Mouse (Mus musculus): ENCODE data around the gene Prkce. TPM values are rescaled to one million over a fixed set of nuclear protein-coding genes. Genes with fewer than 3 reads are reported as not detected.

Gene Prkce
- polyA plus RNA-seq, 1 experiment from 2014 or later, result 6.8 TPM

DNA sequence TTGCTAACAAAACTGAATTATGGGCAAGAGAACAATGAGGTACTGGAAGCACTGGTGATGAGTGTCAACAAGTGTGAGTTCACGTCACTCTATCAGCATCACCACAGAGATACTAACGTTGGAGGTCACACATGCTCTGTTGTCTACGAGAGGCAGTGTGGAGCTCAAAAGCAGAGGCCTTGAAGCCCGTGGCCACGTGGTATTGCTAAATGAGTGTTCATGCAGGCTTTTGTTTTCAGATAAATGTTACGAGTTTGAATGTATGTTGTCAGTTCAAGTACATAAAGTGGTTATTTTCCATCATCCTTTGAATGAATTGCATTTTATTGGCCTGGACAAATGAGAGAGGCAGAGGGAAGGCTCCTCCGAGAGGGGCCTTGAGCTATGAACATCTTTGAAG is 276.3 kb downstream of the Prkce start:
- H3K27me3 ChIP-seq, result no peaks in the 10 kb centered on the region
- 81% methylated on average over 7 of the region's 7 CpGs for WGBS

DNA sequence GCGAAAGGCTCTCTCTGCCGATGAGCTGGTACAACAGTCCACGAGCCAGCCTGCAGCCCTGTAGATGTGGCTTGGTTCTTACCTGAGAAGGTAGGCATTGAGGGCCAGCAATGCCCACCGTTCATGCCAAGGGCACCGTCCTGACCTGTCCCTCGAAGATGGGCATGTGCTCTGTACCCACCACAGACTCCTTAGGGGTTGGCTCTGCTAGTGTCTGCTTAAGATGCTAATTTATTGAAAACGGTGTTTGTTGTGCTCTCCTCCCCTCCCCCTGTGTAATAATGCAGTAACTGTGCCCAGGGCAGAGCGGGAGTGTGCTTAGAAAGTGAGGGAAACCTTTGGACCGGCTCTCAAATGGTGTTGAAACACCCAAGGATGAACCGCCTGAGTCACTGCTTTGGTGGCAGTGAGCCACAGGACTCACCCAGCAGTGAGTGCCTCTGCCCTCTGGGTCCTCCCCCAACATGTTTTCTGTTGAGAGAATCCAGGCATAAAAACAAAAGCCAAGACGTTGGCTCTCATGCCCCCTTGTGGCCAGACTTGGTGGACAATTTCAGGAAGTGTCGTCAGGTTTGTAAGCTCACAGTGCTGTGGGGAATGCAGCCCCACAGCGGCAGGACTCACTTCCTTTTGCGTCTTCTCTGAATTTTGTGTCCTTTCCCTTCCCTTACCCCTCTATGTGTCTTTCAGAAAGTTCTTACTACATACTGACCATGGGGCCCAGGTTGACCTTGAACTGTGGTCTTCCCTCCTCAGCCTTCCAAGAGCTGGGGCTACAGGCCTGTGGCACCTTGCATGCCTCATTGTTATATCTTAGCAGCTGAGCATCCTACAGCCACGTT is 277.2 kb downstream of the Prkce start:
- H3K36me3 ChIP-seq, result no peaks in the 10 kb centered on the region
- H3K27ac ChIP-seq, result peak overlapping the region; percentile 39; the same call in 1 of the 2 replicates
- peak overlapping the region; percentile 45 for H3K4me2 ChIP-seq
- H3K27me3 ChIP-seq, result no peaks in the 10 kb centered on the region
- peak; percentile 92 for ATAC-seq (replicated peaks; ENCODE audit: low FRiP score)
- no peak overlapping the region for H3K4me3 ChIP-seq (replicated peaks)
- 36% methylated on average over 15 of the region's 15 CpGs for WGBS
- H3K4me1 ChIP-seq, result peaks cover 10% of the 10 kb centered on the region
- H3K9me3 ChIP-seq (replicated peaks), result no peaks in the 10 kb centered on the region
- peak overlapping the region; percentile 14; the same call in 1 of the 2 replicates for H3K9ac ChIP-seq

More for the DNA sequence above, 276.3 kb downstream of the Prkce start:
- no peak overlapping the region for H3K9ac ChIP-seq
- no peaks in the 10 kb centered on the region for H3K9me3 ChIP-seq (replicated peaks)
- no peak for ATAC-seq (replicated peaks; ENCODE audit: low FRiP score)
- H3K36me3 ChIP-seq, result no peaks in the 10 kb centered on the region
- peaks cover 10% of the 10 kb centered on the region for H3K4me1 ChIP-seq
- H3K4me2 ChIP-seq, result no peak overlapping the region
- H3K27ac ChIP-seq, result no peak overlapping the region
- no peak overlapping the region for H3K4me3 ChIP-seq (replicated peaks)

DNA sequence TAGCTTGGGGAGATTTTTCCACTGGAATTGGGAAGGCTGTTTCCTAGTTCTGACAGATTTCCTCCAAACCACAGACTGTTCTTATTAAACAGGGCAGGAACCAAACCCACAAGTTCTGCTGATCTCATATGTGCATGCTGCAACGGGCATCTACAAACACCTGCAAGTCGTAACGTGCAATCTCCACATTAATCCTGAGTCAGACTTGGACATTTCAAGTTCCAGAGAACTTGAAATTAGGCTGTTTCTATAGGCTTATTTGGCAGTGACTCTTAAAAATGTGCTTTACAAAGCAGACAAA is 277.8 kb downstream of the Prkce start:
- peaks cover 10% of the 10 kb centered on the region for H3K4me1 ChIP-seq
- no peak overlapping the region for H3K4me2 ChIP-seq
- no peak overlapping the region for H3K4me3 ChIP-seq (replicated peaks)
- H3K27me3 ChIP-seq, result no peaks in the 10 kb centered on the region
- H3K36me3 ChIP-seq, result no peaks in the 10 kb centered on the region
- H3K9me3 ChIP-seq (replicated peaks), result no peaks in the 10 kb centered on the region
- H3K9ac ChIP-seq, result no peak overlapping the region
- no peak for ATAC-seq (replicated peaks; ENCODE audit: low FRiP score)
- 0 out of 2 replicates have a peak overlapping the region, but pooled peaks have one; percentile 13 for H3K27ac ChIP-seq
- WGBS, result 78% methylated on average over 3 of the region's 3 CpGs

DNA sequence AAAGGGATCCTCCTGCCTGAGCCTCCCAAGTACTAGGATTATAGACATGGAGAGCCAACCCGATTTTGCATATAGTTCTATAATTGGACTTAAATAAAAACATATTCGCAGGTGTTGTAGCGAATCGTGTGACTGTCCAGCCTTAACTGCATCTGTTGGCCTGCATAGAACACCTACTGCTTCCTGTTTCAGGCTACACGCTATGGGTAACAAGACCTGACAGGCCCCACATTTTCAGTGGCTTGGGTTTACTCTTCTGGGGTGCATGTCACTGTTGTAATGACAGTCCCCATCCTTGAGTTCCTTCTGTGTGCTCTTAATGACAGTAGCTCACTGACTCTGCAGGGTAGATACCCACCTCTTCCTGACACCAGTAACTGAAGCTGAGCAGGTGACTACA is 278.3 kb downstream of the Prkce start:
- Histone ChIP-seq H3K9me3 (replicated peaks) (no peaks in the 10 kb centered on the region), H3K27me3 (no peaks in the 10 kb centered on the region), H3K4me2 (no peak overlapping the region), H3K9ac (no peak overlapping the region), H3K36me3 (no peaks in the 10 kb centered on the region), H3K27ac (no peak overlapping the region), H3K4me3 (replicated peaks) (no peak overlapping the region), H3K4me1 (peaks cover 10% of the 10 kb centered on the region)
- no peak for ATAC-seq (replicated peaks; ENCODE audit: low FRiP score)
- WGBS, result 92% methylated on average over 5 of the region's 5 CpGs

DNA sequence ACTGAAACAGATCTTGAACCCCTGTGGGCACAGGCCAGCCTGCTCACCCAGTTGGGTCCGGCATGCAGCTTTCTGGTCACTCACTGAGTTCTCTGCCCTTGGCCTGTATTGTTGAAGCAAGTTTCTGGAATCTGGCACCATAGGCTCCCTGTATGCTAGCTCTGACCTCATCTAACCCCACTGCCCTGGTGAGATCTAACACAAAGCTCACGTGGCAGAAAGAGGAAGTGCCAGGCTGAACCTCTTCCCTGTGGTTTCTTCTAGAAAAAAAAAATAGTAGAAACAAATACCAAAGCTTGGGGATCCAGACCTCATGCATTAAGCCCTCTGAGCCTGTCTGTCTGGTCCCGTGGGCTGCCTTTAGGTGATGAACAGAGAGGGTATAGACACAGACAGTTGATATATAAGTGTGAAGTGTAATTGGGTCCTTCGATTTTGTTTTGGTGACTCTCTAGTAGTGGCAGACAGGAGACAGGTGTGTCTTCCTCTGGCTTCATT is 279.6 kb downstream of the Prkce start:
- Histone ChIP-seq H3K27me3 (no peaks in the 10 kb centered on the region), H3K9ac (no peak overlapping the region), H3K27ac (no peak overlapping the region), H3K36me3 (no peaks in the 10 kb centered on the region), H3K4me1 (peaks cover 10% of the 10 kb centered on the region), H3K9me3 (replicated peaks) (no peaks in the 10 kb centered on the region), H3K4me2 (no peak overlapping the region), H3K4me3 (replicated peaks) (no peak overlapping the region)
- 76% methylated on average over 4 of the region's 4 CpGs for WGBS
- no peak for ATAC-seq (replicated peaks; ENCODE audit: low FRiP score)

DNA sequence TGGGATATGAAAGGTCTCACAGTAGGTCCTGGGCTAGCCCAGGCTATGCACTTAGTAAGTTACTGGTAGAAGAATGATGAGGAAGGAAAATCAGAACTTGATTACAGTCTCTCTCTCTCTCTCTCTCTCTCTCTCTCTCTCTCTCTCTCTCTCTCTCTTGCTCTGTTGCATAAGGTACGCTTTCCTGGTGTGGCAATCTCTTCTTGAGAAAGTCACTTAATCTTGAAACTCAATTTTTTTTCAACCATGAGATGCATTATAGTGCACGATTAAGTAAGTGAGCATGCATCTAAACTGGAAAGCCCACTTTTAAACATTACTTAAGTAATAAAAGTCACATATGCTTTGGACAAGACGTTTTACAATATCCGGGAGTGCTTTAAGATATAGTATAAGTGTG is 285.3 kb downstream of the Prkce start:
- no peak overlapping the region for H3K4me3 ChIP-seq (replicated peaks)
- H3K9ac ChIP-seq, result no peak overlapping the region
- ATAC-seq (replicated peaks; ENCODE audit: low FRiP score), result no peak
- no peaks in the 10 kb centered on the region for H3K9me3 ChIP-seq (replicated peaks)
- H3K27me3 ChIP-seq, result no peaks in the 10 kb centered on the region
- 87% methylated on average over 4 of the region's 4 CpGs for WGBS
- H3K27ac ChIP-seq, result no peak overlapping the region
- H3K4me1 ChIP-seq, result no peaks in the 10 kb centered on the region
- no peak overlapping the region for H3K4me2 ChIP-seq
- no peaks in the 10 kb centered on the region for H3K36me3 ChIP-seq

DNA sequence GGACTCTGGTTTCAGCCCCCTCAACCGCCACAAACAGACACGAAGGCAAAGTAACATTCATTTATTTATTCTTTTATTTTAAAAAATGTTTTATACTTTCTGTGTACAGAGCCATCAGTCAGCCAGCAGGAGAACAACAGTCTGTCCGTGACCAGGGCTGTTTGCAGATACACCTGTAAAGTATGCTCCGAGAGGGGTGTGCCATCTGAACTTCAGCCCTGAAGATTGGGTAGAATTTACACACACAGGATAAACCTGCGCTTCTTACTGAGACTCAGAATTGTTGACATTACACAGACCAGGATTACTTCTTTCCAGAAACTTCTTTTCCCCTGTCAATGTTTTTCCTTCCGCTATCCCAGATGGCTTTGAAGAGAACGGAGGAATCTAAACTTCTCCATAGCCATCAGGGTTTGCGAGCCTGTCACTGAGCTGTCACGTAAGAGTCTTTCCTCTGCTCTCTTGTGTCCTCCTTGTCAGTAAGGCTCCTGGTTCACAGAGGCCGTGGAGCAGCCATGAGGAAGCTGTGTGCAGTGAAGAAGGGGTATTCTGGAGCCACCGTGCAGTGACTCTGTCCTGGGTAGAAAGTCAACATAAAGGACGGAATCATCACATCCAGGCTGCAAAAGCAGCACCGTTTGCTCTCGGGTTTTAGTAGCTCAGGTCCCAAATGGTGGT is 286.2 kb downstream of the Prkce start:
- no peaks in the 10 kb centered on the region for H3K27me3 ChIP-seq
- no peak overlapping the region for H3K4me3 ChIP-seq (replicated peaks)
- no peaks in the 10 kb centered on the region; the same call in 1 of the 2 replicates for H3K4me1 ChIP-seq
- H3K4me2 ChIP-seq, result no peak overlapping the region
- no peak for ATAC-seq (replicated peaks; ENCODE audit: low FRiP score)
- 79% methylated on average over 14 of the region's 14 CpGs for WGBS
- H3K36me3 ChIP-seq, result no peaks in the 10 kb centered on the region
- no peaks in the 10 kb centered on the region for H3K9me3 ChIP-seq (replicated peaks)
- H3K27ac ChIP-seq, result no peak overlapping the region
- no peak overlapping the region for H3K9ac ChIP-seq

DNA sequence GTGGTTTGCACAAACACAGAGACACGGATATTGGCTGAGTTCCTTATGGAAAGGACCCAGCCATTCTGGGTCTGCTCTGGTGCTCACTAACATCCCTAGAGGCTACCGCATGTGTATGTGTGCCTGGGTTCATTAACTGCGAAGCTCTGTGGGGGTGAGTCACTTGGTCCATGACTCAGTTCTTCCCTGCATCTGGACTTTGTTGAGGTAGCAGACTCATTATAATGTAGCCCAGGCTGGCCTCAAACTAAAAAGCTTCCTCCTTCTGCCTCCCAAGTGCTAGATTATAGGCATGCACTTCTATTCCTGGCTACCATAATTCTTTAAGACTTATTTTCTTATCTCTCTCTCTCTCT is 286.7 kb downstream of the Prkce start:
- ATAC-seq (replicated peaks; ENCODE audit: low FRiP score), result no peak
- Histone ChIP-seq H3K27ac (no peak overlapping the region), H3K36me3 (no peaks in the 10 kb centered on the region), H3K4me1 (no peaks in the 10 kb centered on the region; the same call in 1 of the 2 replicates), H3K4me3 (replicated peaks) (no peak overlapping the region), H3K9ac (no peak overlapping the region), H3K9me3 (replicated peaks) (no peaks in the 10 kb centered on the region), H3K4me2 (no peak overlapping the region), H3K27me3 (no peaks in the 10 kb centered on the region)
- WGBS, result 81% methylated on average over 3 of the region's 3 CpGs

DNA sequence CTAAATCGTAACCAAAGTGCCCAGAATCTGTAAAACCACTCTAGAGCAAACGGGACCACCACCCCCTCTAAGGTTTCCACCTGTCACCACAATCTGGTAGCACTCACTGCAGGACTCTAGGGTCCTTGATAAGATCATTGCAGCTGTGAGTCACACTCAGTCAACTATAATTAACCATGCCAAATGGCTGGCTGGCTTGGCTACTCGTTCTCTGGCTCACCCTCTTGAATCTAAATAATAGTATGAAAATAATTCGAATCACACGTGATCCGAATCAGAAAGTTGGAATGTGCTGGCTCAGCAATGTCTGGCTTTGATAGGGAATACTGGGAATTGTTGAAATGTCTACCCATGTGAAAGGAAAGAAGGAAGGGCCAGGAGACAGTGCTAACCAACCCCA is 288.9 kb downstream of the Prkce start:
- no peak overlapping the region for H3K27ac ChIP-seq
- no peaks in the 10 kb centered on the region for H3K9me3 ChIP-seq (replicated peaks)
- no peak overlapping the region for H3K9ac ChIP-seq
- H3K4me2 ChIP-seq, result no peak overlapping the region
- WGBS, result 73% methylated on average over 6 of the region's 6 CpGs
- ATAC-seq (replicated peaks; ENCODE audit: low FRiP score), result no peak
- H3K27me3 ChIP-seq, result no peaks in the 10 kb centered on the region
- H3K36me3 ChIP-seq, result no peaks in the 10 kb centered on the region
- no peak overlapping the region for H3K4me3 ChIP-seq (replicated peaks)
- H3K4me1 ChIP-seq, result peaks cover 5% of the 10 kb centered on the region

DNA sequence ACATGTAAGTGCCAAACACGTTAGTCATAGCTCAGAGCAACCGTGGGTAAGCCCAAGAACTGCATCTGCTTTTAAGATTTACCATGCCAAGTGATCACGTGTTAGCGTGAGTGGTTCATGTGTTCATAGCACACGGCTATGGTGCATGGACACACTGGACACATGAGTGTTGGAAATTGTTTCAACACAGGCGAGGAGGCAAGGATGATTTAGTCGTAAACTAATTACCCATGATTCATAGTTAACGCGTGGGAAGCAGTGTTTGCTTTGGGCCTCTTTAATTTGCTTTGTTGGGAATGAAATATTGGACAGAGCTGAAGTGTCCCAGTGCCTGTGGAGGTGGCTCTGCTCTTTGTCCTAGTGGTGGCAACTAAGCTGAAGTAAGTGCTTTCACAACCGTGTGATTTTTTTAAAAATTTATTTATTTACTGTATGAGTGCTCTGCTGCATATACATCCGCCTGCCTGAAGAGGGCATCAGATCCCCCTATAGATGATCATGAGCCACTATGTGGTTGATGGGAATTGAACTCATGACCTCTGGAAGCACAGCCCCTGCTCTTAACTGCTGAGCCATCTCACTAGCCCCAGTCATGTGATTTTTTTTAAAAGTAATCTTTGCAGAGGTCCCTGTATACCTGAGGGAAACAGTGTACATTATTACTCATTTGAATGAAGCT is 290.9 kb downstream of the Prkce start:
- Histone ChIP-seq H3K36me3 (no peaks in the 10 kb centered on the region), H3K4me3 (replicated peaks) (no peak overlapping the region), H3K27ac (no peak overlapping the region), H3K4me2 (no peak overlapping the region), H3K4me1 (peaks cover 16% of the 10 kb centered on the region), H3K9ac (no peak overlapping the region), H3K9me3 (replicated peaks) (no peaks in the 10 kb centered on the region), H3K27me3 (no peaks in the 10 kb centered on the region)
- no peak; the same call in 1 of the 2 replicates for ATAC-seq (replicated peaks; ENCODE audit: low FRiP score)
- 55% methylated on average over 11 of the region's 11 CpGs for WGBS

DNA sequence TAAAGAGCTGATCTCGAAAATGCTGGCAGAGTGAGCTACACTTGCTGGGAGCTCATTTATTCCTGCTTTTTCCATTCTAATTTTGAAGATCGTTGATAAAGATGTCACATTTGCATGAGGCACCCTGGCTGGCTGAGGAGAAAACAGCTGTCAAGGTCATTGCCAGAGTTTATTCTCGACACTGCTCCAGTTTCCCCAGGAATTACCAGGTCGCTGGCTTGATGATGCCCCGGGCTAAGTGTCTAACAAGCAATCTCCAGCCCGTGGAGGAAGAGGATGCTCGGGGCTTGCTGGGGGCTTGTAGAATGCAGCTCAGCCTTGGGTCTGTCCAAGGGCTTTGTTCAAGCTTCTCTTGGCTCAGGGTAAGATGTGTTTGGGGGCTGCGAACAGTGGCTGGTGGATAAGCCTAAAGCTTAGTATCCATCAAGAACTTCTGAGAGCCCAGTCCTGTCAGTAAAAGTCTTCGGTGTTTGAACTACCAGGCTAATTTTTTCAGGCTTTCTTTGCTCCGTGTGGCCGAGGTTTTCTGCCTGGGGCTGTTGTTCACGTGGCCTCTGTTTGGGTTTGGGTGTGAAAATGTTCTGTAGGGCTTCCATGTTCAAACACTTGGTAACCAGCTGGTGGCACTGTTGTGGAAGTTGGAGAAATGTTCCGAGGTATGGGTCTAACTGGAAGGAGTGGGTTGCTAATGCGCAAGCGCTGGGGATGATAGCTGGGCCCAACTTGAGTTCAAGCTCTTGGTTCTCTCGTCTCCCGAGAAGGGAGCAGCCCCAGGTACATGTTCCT is 293.3 kb downstream of the Prkce start:
- Histone ChIP-seq H3K9ac (no peak overlapping the region), H3K9me3 (replicated peaks) (no peaks in the 10 kb centered on the region), H3K36me3 (no peaks in the 10 kb centered on the region), H3K27ac (no peak overlapping the region), H3K27me3 (no peaks in the 10 kb centered on the region), H3K4me3 (replicated peaks) (no peak overlapping the region), H3K4me2 (no peak overlapping the region), H3K4me1 (peaks cover 40% of the 10 kb centered on the region)
- ATAC-seq (replicated peaks; ENCODE audit: low FRiP score), result no peak
- 68% methylated on average over 17 of the region's 17 CpGs for WGBS

All from kidney, embryonic 15.5 days (tissue).